Mouse (Mus musculus) CH12.LX (cell line): ENCODE results near the gene Bmp8a. TPM values are rescaled to one million over a fixed set of nuclear protein-coding genes. Genes with fewer than 3 reads are reported as not detected.

Experiments
- DNase-seq: peaks from one replicate; pipeline ENCODE4 v3.0.0-alpha.2; 2013; ENCODE audit errors: extremely low read depth
- H3K27ac ChIP-seq: 2 replicates; pipeline ENCODE4 v1.5.1; 2012; ENCODE audit warnings: low read depth, mild to moderate bottlenecking, control low read depth, moderate library complexity; ENCODE audit not compliant: insufficient read depth
- H3K27me3 ChIP-seq: replicated peaks from 2 replicates; pipeline ENCODE3; 2012; ENCODE audit warnings: inconsistent platforms
- H3K36me3 ChIP-seq, 2 experiments: replicated peaks in 1 of 2; 2 replicates each; pipeline versions ENCODE3 to v1.6.1; 2012; ENCODE audit warnings: inconsistent platforms in 1 of 2, low read length in 1 of 2, mild to moderate bottlenecking in 1 of 2, mixed read lengths in 1 of 2, moderate library complexity in 1 of 2; ENCODE audit not compliant: control insufficient read depth in 1 of 2, insufficient read depth in 1 of 2
- H3K4me1 ChIP-seq, 2 experiments: 2 replicates each; pipeline ENCODE4 v1.6.1; 2012; ENCODE audit warnings: inconsistent platforms in 1 of 2, moderate library complexity in 1 of 2; ENCODE audit not compliant: insufficient read depth in 2 of 2, control insufficient read depth in 1 of 2
- H3K4me2 ChIP-seq: 2 replicates; pipeline ENCODE4 v1.6.1; 2012; ENCODE audit warnings: low read depth, mild to moderate bottlenecking, control low read depth; ENCODE audit not compliant: poor library complexity, insufficient read depth, severe bottlenecking
- H3K4me3 ChIP-seq, 3 experiments: fragments of 150-350 bp in 1 of 3; sonication (generic) in 1 of 3; replicated peaks in 1 of 3; 2 replicates each; pipeline versions ENCODE3 to v1.5.1; 2011 to 2012; ENCODE audit warnings: low read depth in 2 of 3, low read length in 2 of 3, mild to moderate bottlenecking in 2 of 3, moderate library complexity in 2 of 3, control low read depth in 1 of 3, improper control_type of control experiment in 1 of 3, inconsistent platforms in 1 of 3, mixed read lengths in 1 of 3; ENCODE audit not compliant: poor library complexity in 1 of 3
- H3K79me2 ChIP-seq: replicated peaks from 2 replicates; pipeline ENCODE4 v1.6.1; 2012; ENCODE audit warnings: mild to moderate bottlenecking, moderate library complexity; ENCODE audit not compliant: control insufficient read depth, poor library complexity, insufficient read depth, severe bottlenecking; ENCODE audit errors: extremely low read depth
- H3K9ac ChIP-seq: 2 replicates; pipeline ENCODE4 v1.6.1; 2012; ENCODE audit warnings: low read depth, mild to moderate bottlenecking, control low read depth, moderate library complexity; ENCODE audit not compliant: insufficient read depth
- H3K9me3 ChIP-seq: replicated peaks from 2 replicates; pipeline ENCODE3; 2012; ENCODE audit warnings: low read length, inconsistent platforms, mixed read lengths
- E2F4 ChIP-seq: IDR thresholded peaks from 2 replicates; pipeline ENCODE4 v1.6.1; 2011; ENCODE audit warnings: low read depth, low read length, improper control_type of control experiment; ENCODE audit not compliant: insufficient replicate concordance
- EP300 ChIP-seq: IDR thresholded peaks from 2 replicates; pipeline ENCODE4 v1.6.1; 2011; ENCODE audit warnings: low read length, improper control_type of control experiment
- GABPA ChIP-seq: IDR thresholded peaks from 2 replicates; pipeline ENCODE4 v1.6.1; 2012; ENCODE audit warnings: low read depth, low read length, improper control_type of control experiment, inconsistent platforms; ENCODE audit not compliant: insufficient replicate concordance
- IRF4 ChIP-seq: IDR thresholded peaks from 2 replicates; pipeline ENCODE4 v1.6.1; 2014; ENCODE audit warnings: low read depth, mild to moderate bottlenecking, inconsistent platforms, low read length, improper control_type of control experiment
- MAFK ChIP-seq: IDR thresholded peaks from 2 replicates; pipeline ENCODE4 v1.6.1; 2011; ENCODE audit warnings: low read length, improper control_type of control experiment; ENCODE audit not compliant: insufficient replicate concordance
- NRF1 ChIP-seq: IDR thresholded peaks from 2 replicates; pipeline ENCODE4 v1.6.1; 2014; ENCODE audit warnings: low read depth, mild to moderate bottlenecking, inconsistent platforms, low read length, improper control_type of control experiment, moderate library complexity
- POLR2AphosphoS2 ChIP-seq: IDR thresholded peaks from 2 replicates; pipeline ENCODE4 v1.6.1; 2011; ENCODE audit warnings: low read depth, low read length, improper control_type of control experiment
- RAD21 ChIP-seq: IDR thresholded peaks from 2 replicates; pipeline ENCODE4 v1.6.1; 2011; ENCODE audit warnings: low read depth, mild to moderate bottlenecking, low read length, improper control_type of control experiment, moderate library complexity
- SIN3A ChIP-seq: IDR thresholded peaks from 2 replicates; pipeline ENCODE4 v1.6.1; 2012; ENCODE audit warnings: low read length, improper control_type of control experiment, inconsistent platforms
- TBP ChIP-seq: conservative IDR thresholded peaks from 2 replicates; pipeline ENCODE4 v1.6.1; 2011; ENCODE audit warnings: low read depth, low read length, improper control_type of control experiment
- USF1 ChIP-seq: IDR thresholded peaks from 2 replicates; pipeline ENCODE4 v1.6.1; 2014; ENCODE audit warnings: low read depth, mild to moderate bottlenecking, inconsistent platforms, low read length, improper control_type of control experiment
- ZKSCAN1 ChIP-seq: IDR thresholded peaks from 2 replicates; pipeline ENCODE4 v1.6.1; 2012; ENCODE audit warnings: low read depth, inconsistent platforms, low read length, improper control_type of control experiment, borderline replicate concordance
- ZNF384 ChIP-seq: IDR thresholded peaks from 2 replicates; pipeline ENCODE4 v1.6.1; 2012; ENCODE audit warnings: low read depth, low read length, improper control_type of control experiment, inconsistent platforms
- dilution Hi-C: fragments of 300-500 bp; cut with MboI; formaldehyde crosslinking; loops from 2 replicates; pipeline ENCODE4 v1.14.3; 2020; ENCODE audit warnings: low sequenced_read_pairs; ENCODE audit not compliant: extremely low pct_unique_long_range_greater_than_20kb, extremely low pct_ligation_motif_present
- in situ Hi-C: fragments of 300-500 bp; cut with MboI; formaldehyde crosslinking; loops from 3 replicates; pipeline ENCODE4 v1.14.3; 2019; ENCODE audit warnings: low sequenced_read_pairs, low pct_ligation_motif_present, low pct_unique_long_range_greater_than_20kb, mixed read lengths
- polyA plus RNA-seq: library from polyadenylated mRNA; unstranded; fragments of >175 nt; gene quantifications from 2 replicates; pipeline ENCODE4 v1.2.1, GENCODE M21; 2012; ENCODE audit warnings: low read depth; ENCODE audit not compliant: insufficient read length
- total RNA-seq, 2 experiments: library from RNA; depleted of rRNA; stranded (reverse); fragments of 300-350 nt in 1 of 2; fragments of >200 nt in 1 of 2; gene quantifications; 2 replicates each; pipeline ENCODE4 v1.2.3; 2012 to 2014

Gene Bmp8a
- total and polyA plus RNA-seq, 3 experiments = 0.30 to 0.76 (median 0.68) TPM

GRCm38 (mm10) chr4:123355941-123356340 lies 12.9 kb upstream of the Bmp8a start:
- Histone ChIP-seq H3K27ac (no peak overlapping the region), H3K79me2 (no peaks in the 10 kb centered on the region), H3K9ac (no peak overlapping the region), H3K4me1 (peaks cover 7 to 23% of the 10 kb centered on the region in 2 experiments), H3K27me3 (no peaks in the 10 kb centered on the region), H3K4me2 (no peak overlapping the region), H3K9me3 (no peaks in the 10 kb centered on the region), H3K4me3 (no peak overlapping the region), H3K36me3 (peaks cover 44 to 87% of the 10 kb centered on the region in 2 experiments)
- TF ChIP-seq NRF1 (no peak), ZKSCAN1 (no peak), TBP (no peak), MAFK (no peak), GABPA (no peak), E2F4 (no peak), USF1 (no peak), ZNF384 (no peak), POLR2AphosphoS2 (no peak)
- no peak for DNase-seq
- dilution Hi-C loops (no loop called here), in situ Hi-C loops (no loop called here)

DNA sequence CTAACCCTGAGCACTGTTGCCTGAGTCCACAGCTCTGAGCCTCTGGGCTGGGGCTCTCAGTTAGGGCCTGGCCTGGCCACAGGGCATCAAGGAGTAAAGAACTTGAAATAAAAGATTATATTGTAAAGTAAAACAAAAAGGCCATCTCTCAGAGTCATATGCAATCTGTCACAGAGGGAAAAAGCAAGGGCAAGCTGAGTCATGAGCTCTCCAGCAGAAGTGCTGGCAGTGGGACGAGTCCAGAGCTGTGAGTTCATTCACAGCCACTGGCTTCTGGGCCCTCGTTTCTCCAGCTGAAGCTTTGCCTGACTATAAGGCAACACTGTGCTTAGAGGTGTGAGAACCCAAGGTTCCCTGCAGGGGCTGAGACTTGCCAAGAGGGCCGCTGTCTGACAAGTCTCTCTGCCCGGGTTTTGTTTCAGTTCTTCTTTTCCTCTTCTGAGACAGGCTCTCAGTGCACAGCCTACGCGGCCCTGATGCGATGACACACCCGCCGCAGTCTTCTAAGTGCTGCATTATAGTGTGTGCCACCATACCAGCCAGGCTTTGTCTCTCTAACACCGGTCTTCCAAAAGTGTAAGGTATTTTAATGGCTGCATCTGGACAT lies 10.3 kb upstream of the Bmp8a start:
- no peak overlapping the region for H3K4me2 ChIP-seq
- peak; percentile 97 for TF ChIP-seq IRF4
- TF ChIP-seq RAD21 = peak; percentile 3
- TF ChIP-seq SIN3A = no peak
- TF ChIP-seq TBP = 0 out of 2 replicates have a peak, but pooled peaks have one; percentile 64
- no peak; the same call in 1 of the 2 replicates for TF ChIP-seq EP300
- DNase-seq = peak; percentile 82
- peak overlapping the region; percentile 46; the same call in 1 of the 2 replicates for H3K27ac ChIP-seq
- H3K27me3 ChIP-seq = no peaks in the 10 kb centered on the region
- 0 out of 2 replicates have a peak overlapping the region, but pooled peaks have one; percentile 22 for H3K9ac ChIP-seq
- dilution Hi-C loops (no loop called here), in situ Hi-C loops (no loop called here)
- H3K4me3 ChIP-seq = no peak overlapping the region
- H3K36me3 ChIP-seq = peaks cover 38 to 92% of the 10 kb centered on the region in 2 experiments
- no peaks in the 10 kb centered on the region for H3K9me3 ChIP-seq
- H3K4me1 ChIP-seq = peaks cover 7 to 23% of the 10 kb centered on the region in 2 experiments
- H3K79me2 ChIP-seq = no peaks in the 10 kb centered on the region
